Mouse (Mus musculus) midbrain, embryonic 16.5 days (tissue): Measurements from ENCODE around the gene Lrrfip1. TPM values are rescaled to one million over a fixed set of nuclear protein-coding genes. Genes with fewer than 3 reads are reported as not detected.
A peak's percentile ranks its signal among the peaks of the same experiment; 100 is the strongest.

Experiments
- ATAC-seq: fragments of 200-750 bp; cut with Nextera tagmentation; 2 replicates; pipeline ENCODE4 v1.8.0; 2017; ENCODE audit warnings: moderate TSS enrichment
- H3K27ac ChIP-seq: fragments of 300-500 bp; sonication (generic); 2 replicates; pipeline ENCODE4 v1.5.1; 2014; ENCODE audit warnings: mild to moderate bottlenecking, low read length, mixed read lengths
- H3K27me3 ChIP-seq: fragments of 300-500 bp; sonication (generic); 2 replicates; pipeline ENCODE4 v1.6.1; 2014; ENCODE audit warnings: low read depth, low read length, mixed read lengths; ENCODE audit not compliant: control insufficient read depth, insufficient read depth
- H3K36me3 ChIP-seq: fragments of 300-500 bp; sonication (generic); 2 replicates; pipeline ENCODE4 v1.6.1; 2014; ENCODE audit warnings: mild to moderate bottlenecking, low read length, moderate library complexity, mixed read lengths; ENCODE audit not compliant: control insufficient read depth, insufficient read depth
- H3K4me1 ChIP-seq: fragments of 300-500 bp; sonication (generic); 2 replicates; pipeline ENCODE4 v1.6.1; 2014; ENCODE audit warnings: mild to moderate bottlenecking, low read length, mixed read lengths; ENCODE audit not compliant: control insufficient read depth, insufficient read depth
- H3K4me2 ChIP-seq: fragments of 300-500 bp; sonication (generic); 2 replicates; pipeline ENCODE4 v1.6.1; 2014; ENCODE audit warnings: mild to moderate bottlenecking, low read length, mixed read lengths
- H3K4me3 ChIP-seq: fragments of 300-500 bp; sonication (generic); 2 replicates; pipeline ENCODE4 v1.5.1; 2014; ENCODE audit warnings: low read depth, mild to moderate bottlenecking, low read length, moderate library complexity, mixed read lengths
- H3K9ac ChIP-seq: fragments of 300-500 bp; sonication (generic); 2 replicates; pipeline ENCODE4 v1.6.1; 2014; ENCODE audit warnings: low read depth, low read length, mixed read lengths
- H3K9me3 ChIP-seq: fragments of 300-500 bp; sonication (generic); replicated peaks from 2 replicates; pipeline ENCODE4 v1.6.1; 2014; ENCODE audit warnings: mild to moderate bottlenecking, low read length, mixed read lengths; ENCODE audit not compliant: control insufficient read depth, poor library complexity, severe bottlenecking
- WGBS: fragments of 180-500 bp; shearing (Covaris S2); extraction: QIAGEN DNeasy Blood & Tissue Kit; methylation state at CpG from one replicate; pipeline ENCODE4 v1.1.7; 2014; 5-methylcytosine and 5-hydroxymethylcytosine counted together
- polyA plus RNA-seq: library from polyadenylated mRNA; unstranded; fragments of >200 nt; fragmentation: Nextera tagmentation; extraction: Ambion mirVana; gene quantifications from 2 replicates; pipeline ENCODE4 v1.2.1, GENCODE M21; 2015

Lrrfip1 gene
- polyA plus RNA-seq, 1 experiment from 2014 or later: 44.4 TPM

DNA sequence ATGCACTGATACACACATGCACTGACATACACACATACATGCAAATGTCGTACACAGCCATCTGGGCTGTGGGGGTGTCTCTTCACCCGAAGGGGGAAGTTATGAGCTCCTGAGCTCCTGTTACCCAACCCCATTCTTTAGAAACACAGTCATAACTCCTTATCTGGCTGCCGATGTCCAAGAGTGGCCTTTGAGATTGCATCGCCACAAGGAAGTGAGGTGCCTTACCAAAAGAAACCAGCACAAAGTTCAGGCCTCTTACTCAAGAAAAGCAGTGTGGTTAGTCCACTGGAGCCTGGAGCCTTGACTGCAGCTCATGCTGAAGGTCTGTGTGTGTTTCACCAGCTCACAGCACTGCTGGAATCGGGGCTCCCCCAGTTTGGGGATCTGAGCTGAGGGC, 43.1 kb downstream of the Lrrfip1 start:
- ATAC-seq: no peak
- Histone ChIP-seq H3K27me3 (no peaks in the 10 kb centered on the region), H3K27ac (no peak overlapping the region), H3K4me3 (no peak overlapping the region), H3K36me3 (no peaks in the 10 kb centered on the region), H3K9ac (no peak overlapping the region), H3K9me3 (no peaks in the 10 kb centered on the region), H3K4me1 (peaks cover 5% of the 10 kb centered on the region; the same call in 1 of the 2 replicates), H3K4me2 (no peak overlapping the region)
- 93% methylated on average over 5 of the region's 5 CpGs for WGBS

- Histone ChIP-seq H3K27ac (no peak overlapping the region), H3K36me3 (no peaks in the 10 kb centered on the region), H3K4me2 (no peak overlapping the region), H3K9ac (no peak overlapping the region), H3K9me3 (no peaks in the 10 kb centered on the region), H3K4me1 (peaks cover 5% of the 10 kb centered on the region; the same call in 1 of the 2 replicates), H3K27me3 (no peaks in the 10 kb centered on the region), H3K4me3 (no peak overlapping the region)
- no peak; the same call in 1 of the 2 replicates for ATAC-seq
- 63% methylated on average over 5 of the region's 5 CpGs for WGBS
Observed at GRCm38 (mm10) chr1:91043191-91043590, 44.7 kb downstream of the Lrrfip1 start.

DNA sequence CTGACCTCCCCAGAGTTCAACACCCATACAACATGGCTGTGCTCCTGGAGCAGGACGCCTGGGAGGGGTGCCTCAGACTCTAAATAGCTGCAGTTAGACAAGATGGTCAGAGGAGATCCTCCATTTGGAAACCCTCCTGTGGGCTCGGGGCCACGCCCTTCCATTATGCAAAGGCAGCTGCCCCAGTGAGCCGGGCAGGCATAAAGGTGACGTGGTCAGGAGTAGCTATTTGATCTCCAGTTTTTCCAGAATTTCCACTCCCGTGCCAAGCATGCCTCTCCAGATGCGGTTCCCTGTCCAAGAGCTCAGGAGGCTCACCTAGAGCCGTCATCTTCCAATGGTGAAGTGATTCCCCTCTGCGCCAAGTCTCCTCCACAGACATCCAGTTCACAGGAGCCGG, 45.6 kb downstream of the Lrrfip1 start:
- H3K9me3 ChIP-seq: no peaks in the 10 kb centered on the region
- H3K27me3 ChIP-seq: no peaks in the 10 kb centered on the region
- no peak overlapping the region for H3K27ac ChIP-seq
- H3K9ac ChIP-seq: no peak overlapping the region
- H3K4me2 ChIP-seq: no peak overlapping the region
- no peaks in the 10 kb centered on the region for H3K36me3 ChIP-seq
- peaks cover 3% of the 10 kb centered on the region; the same call in 1 of the 2 replicates for H3K4me1 ChIP-seq
- ATAC-seq: no peak
- WGBS: 96% methylated on average over 10 of the region's 10 CpGs
- H3K4me3 ChIP-seq: no peak overlapping the region

- no peaks in the 10 kb centered on the region for H3K9me3 ChIP-seq
- H3K4me2 ChIP-seq: no peak overlapping the region
- H3K9ac ChIP-seq: no peak overlapping the region
- H3K27ac ChIP-seq: no peak overlapping the region
- H3K27me3 ChIP-seq: no peaks in the 10 kb centered on the region
- WGBS: 62% methylated on average over 3 of the region's 3 CpGs
- H3K36me3 ChIP-seq: no peaks in the 10 kb centered on the region
- no peak for ATAC-seq
- H3K4me1 ChIP-seq: peaks cover 3% of the 10 kb centered on the region; the same call in 1 of the 2 replicates
- no peak overlapping the region for H3K4me3 ChIP-seq
Observed at GRCm38 (mm10) chr1:91044648-91045047, 46.1 kb downstream of the Lrrfip1 start.

DNA sequence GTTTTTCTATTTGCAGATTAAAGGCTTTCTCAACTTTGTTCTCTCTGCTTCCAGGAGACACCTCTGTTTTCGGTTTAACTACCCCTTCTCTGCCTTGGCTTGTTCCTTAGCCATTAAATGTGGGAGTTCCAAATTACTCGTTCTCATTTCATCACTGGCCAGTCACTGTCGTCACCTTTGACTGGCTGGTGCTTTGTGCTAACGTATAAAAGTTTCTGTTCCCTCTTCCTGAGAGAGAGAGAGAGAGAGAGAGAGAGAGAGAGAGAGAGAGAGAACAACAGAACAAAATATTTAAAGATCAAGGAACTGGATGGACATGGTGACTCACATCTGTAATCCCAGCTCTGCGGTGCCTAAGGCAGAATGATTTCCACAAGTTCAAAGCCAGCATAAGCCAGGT, 47.7 kb downstream of the Lrrfip1 start:
- H3K4me3 ChIP-seq: no peak overlapping the region
- WGBS: 70% methylated on average over 5 of the region's 5 CpGs
- no peak overlapping the region for H3K4me2 ChIP-seq

DNA sequence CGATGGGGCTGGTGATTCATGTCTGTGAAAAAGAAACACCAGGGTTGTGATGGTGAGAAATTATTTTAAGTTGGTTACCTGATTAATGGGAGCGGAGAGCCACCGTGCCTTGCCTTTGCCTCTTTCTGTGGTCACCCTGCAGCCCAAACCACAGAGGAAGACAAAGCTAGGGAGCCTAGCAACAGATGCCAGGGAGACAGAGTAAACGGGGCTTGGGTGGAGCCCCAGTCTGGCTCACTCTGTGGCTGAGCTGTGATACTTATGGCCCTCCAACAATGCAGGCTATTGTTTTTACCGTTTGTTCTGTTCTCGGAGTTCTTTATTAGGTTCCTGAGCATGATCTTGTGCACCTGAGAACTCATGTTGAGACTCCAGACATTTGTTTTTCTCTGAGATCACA, 50.8 kb downstream of the Lrrfip1 start:
- H3K9me3 ChIP-seq: no peaks in the 10 kb centered on the region
- WGBS: 68% methylated on average over 6 of the region's 6 CpGs
- H3K4me3 ChIP-seq: no peak overlapping the region
- H3K9ac ChIP-seq: no peak overlapping the region
- no peak for ATAC-seq
- H3K27ac ChIP-seq: no peak overlapping the region
- peaks cover 13% of the 10 kb centered on the region for H3K4me1 ChIP-seq
- no peak overlapping the region for H3K4me2 ChIP-seq
- H3K27me3 ChIP-seq: peaks cover 14% of the 10 kb centered on the region; the same call in 1 of the 2 replicates
- no peaks in the 10 kb centered on the region for H3K36me3 ChIP-seq

More for the DNA sequence above, 47.7 kb downstream of the Lrrfip1 start:
- H3K9me3 ChIP-seq: no peaks in the 10 kb centered on the region
- H3K27me3 ChIP-seq: peaks cover under 1% of the 10 kb centered on the region; the same call in 1 of the 2 replicates
- H3K27ac ChIP-seq: no peak overlapping the region
- H3K9ac ChIP-seq: no peak overlapping the region
- H3K4me1 ChIP-seq: peaks cover 3% of the 10 kb centered on the region; the same call in 1 of the 2 replicates
- ATAC-seq: no peak
- no peaks in the 10 kb centered on the region for H3K36me3 ChIP-seq

- H3K9ac ChIP-seq: no peak overlapping the region
- no peak for ATAC-seq
- H3K9me3 ChIP-seq: no peaks in the 10 kb centered on the region
- WGBS: 84% methylated on average over 8 of the region's 8 CpGs
- H3K27me3 ChIP-seq: peaks cover 14% of the 10 kb centered on the region; the same call in 1 of the 2 replicates
- no peak overlapping the region for H3K4me2 ChIP-seq
- H3K27ac ChIP-seq: no peak overlapping the region
- peaks cover 13% of the 10 kb centered on the region for H3K4me1 ChIP-seq
- no peak overlapping the region for H3K4me3 ChIP-seq
- no peaks in the 10 kb centered on the region for H3K36me3 ChIP-seq
Observed at GRCm38 (mm10) chr1:91051461-91052094, 53.0 kb downstream of the Lrrfip1 start.

DNA sequence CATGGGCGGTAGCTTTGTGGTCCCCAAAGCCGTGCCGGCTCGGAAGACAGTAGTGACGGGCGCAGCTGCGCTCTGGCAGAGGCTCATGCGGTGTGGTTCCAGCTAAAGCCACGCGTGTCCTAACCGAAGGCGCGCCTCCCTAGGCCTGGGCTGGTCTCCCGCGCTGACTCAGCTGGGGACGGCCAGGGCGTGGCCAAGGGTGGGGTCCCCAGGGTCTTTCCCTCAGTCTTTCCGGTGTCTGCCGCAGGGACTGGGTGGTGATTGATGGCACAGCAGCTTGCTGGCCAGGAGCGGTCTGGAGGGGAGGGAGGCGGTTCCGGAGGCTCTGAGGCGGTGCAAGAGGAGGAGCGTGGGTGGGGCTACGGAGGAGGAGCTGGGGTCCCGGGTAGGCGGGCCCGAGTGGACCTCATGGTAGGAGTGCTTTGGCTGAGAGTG, 54.2 kb downstream of the Lrrfip1 start:
- peak overlapping the region; percentile 84 for H3K4me2 ChIP-seq
- H3K36me3 ChIP-seq: no peaks in the 10 kb centered on the region
- no peak overlapping the region for H3K27ac ChIP-seq
- WGBS: 0% methylated on average over 28 of the region's 28 CpGs
- H3K4me1 ChIP-seq: peaks cover 13% of the 10 kb centered on the region
- ATAC-seq: peak; percentile 88
- H3K9ac ChIP-seq: peak overlapping the region; percentile 61
- H3K9me3 ChIP-seq: no peaks in the 10 kb centered on the region
- H3K27me3 ChIP-seq: peaks cover 14% of the 10 kb centered on the region; the same call in 1 of the 2 replicates
- peak overlapping the region; percentile 42 for H3K4me3 ChIP-seq

DNA sequence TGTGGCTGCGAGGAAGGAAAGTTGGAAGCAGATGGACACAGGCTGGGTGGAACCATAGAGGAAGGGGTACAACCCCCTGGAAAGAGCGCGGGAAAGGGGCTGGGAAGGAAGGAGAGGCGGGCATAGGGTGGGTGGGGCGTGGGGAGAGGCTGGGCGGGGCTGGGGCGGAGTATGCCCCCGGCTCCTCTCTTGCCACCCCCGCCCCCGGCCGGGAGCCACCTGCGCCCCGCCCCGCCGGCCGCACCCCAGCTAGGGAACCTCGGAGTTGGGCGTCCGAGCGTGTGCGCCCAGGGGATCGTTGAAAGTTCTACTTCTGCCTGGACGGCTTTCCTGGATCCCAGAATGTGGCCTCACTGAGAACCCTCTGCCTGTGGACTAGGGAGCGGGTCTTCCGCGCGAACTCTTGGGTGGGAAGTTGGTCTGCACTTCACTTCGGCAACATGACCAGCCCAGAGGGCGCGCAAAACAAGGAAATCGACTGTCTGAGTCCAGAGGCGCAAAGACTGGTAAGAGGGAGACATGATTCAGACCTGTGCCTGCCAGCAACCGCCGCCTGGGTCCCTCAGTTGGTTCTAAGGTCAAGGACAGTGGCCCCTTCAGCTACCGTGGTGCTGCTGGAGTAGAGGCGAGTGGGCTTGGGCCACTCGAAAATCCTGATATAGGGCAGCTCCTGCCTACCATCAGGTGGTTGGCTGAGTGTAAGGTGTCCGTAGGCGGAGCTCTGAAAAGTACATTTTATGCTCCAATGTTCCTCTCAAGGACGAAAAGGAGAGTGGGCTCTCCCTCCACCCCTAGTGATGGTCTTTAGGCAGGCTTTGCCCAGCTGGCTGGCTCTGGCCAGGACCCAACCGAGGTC, 54.9 kb downstream of the Lrrfip1 start:
- peak overlapping the region; percentile 84 for H3K4me2 ChIP-seq
- H3K4me3 ChIP-seq: peak overlapping the region; percentile 42
- peak; percentile 59 for ATAC-seq
- 3% methylated on average over 38 of the region's 41 CpGs for WGBS
- H3K4me1 ChIP-seq: peaks cover 13% of the 10 kb centered on the region
- peaks cover 14% of the 10 kb centered on the region; the same call in 1 of the 2 replicates for H3K27me3 ChIP-seq
- H3K36me3 ChIP-seq: no peaks in the 10 kb centered on the region
- peak overlapping the region; percentile 61 for H3K9ac ChIP-seq
- H3K27ac ChIP-seq: no peak overlapping the region
- H3K9me3 ChIP-seq: no peaks in the 10 kb centered on the region
